Mouse (Mus musculus) liver, embryonic 11.5 days (tissue): ENCODE measurements at regions not wholly inside any gene's neighbourhood (a gene's known extent, or its start where the extent isn't known, plus 50 kb on each side); places are given as distances from the start of the nearest gene placed in this dataset.

Source experiments
- ATAC-seq: fragments of 200-750 bp; cut with Nextera tagmentation; replicated peaks from 2 replicates; pipeline ENCODE4 v1.8.0; 2017; ENCODE audit warnings: moderate number of reproducible peaks, mild to moderate bottlenecking, moderate TSS enrichment, moderate library complexity; ENCODE audit not compliant: low FRiP score
- DNase-seq: peaks from one replicate; pipeline ENCODE4 v3.0.0-alpha.2; 2017; ENCODE audit warnings: low spot score
- H3K27ac ChIP-seq: fragments of 300-500 bp; sonication (generic); 2 replicates; pipeline ENCODE4 v1.5.1; 2014; ENCODE audit warnings: mild to moderate bottlenecking, low read depth, low read length, control low read depth
- H3K27me3 ChIP-seq: fragments of 300-500 bp; sonication (generic); replicated peaks from 2 replicates; pipeline ENCODE4 v1.6.1; 2014; ENCODE audit warnings: low read length, mixed read lengths; ENCODE audit not compliant: control insufficient read depth, insufficient read depth
- H3K36me3 ChIP-seq: fragments of 300-500 bp; sonication (generic); 2 replicates; pipeline ENCODE4 v1.6.1; 2014; ENCODE audit warnings: mild to moderate bottlenecking, low read length, moderate library complexity, mixed read lengths; ENCODE audit not compliant: control insufficient read depth, insufficient read depth
- H3K4me1 ChIP-seq: fragments of 300-500 bp; sonication (generic); replicated peaks from 2 replicates; pipeline ENCODE4 v1.6.1; 2014; ENCODE audit warnings: low read length, mixed read lengths; ENCODE audit not compliant: control insufficient read depth, insufficient read depth
- H3K4me2 ChIP-seq: fragments of 300-500 bp; sonication (generic); 2 replicates; pipeline ENCODE4 v1.6.1; 2014; ENCODE audit warnings: mild to moderate bottlenecking, control low read depth, moderate library complexity
- H3K4me3 ChIP-seq: fragments of 300-500 bp; sonication (generic); 2 replicates; pipeline ENCODE4 v1.5.1; 2014; ENCODE audit warnings: low read depth, low read length, control low read depth
- H3K9ac ChIP-seq: fragments of 300-500 bp; sonication (generic); 2 replicates; pipeline ENCODE4 v1.6.1; 2014; ENCODE audit warnings: low read depth, low read length, control low read depth
- H3K9me3 ChIP-seq: fragments of 300-500 bp; sonication (generic); 2 replicates; pipeline ENCODE4 v1.6.1; 2016; ENCODE audit warnings: low read length, inconsistent platforms, mixed read lengths; ENCODE audit not compliant: control insufficient read depth
- whole genome bisulfite sequencing: fragments of 180-500 bp; shearing (Covaris S2); extraction: QIAGEN DNeasy Blood & Tissue Kit; methylation state at CpG from one replicate; pipeline ENCODE4 v1.1.7; 2014; 5-methylcytosine and 5-hydroxymethylcytosine counted together

- 65% methylated on average over 9 of the region's 9 CpGs for WGBS
- DNase-seq (no peak), ATAC-seq (no peak)
Measured at GRCm38 (mm10) chrX:11387200-11387940, 59.7 kb downstream of the H2al1j start.

GRCm38 (mm10) chrX:11388860-11389259 lies 61.2 kb downstream of the H2al1j start:
- 69% methylated on average over 9 of the region's 9 CpGs for WGBS
- DNase-seq (no peak), ATAC-seq (no peak)
- Histone ChIP-seq H3K36me3 (no peaks in the 10 kb centered on the region), H3K27me3 (peaks cover 8% of the 10 kb centered on the region), H3K4me3 (no peak overlapping the region), H3K4me2 (no peak overlapping the region), H3K4me1 (no peaks in the 10 kb centered on the region), H3K9ac (no peak overlapping the region), H3K27ac (no peak overlapping the region), H3K9me3 (no peaks in the 10 kb centered on the region)

More at GRCm38 (mm10) chrX:11387200-11387940, 59.7 kb downstream of the H2al1j start:
- peaks cover 8% of the 10 kb centered on the region for H3K27me3 ChIP-seq
- no peaks in the 10 kb centered on the region for H3K36me3 ChIP-seq
- H3K4me1 ChIP-seq = no peaks in the 10 kb centered on the region
- no peak overlapping the region for H3K9ac ChIP-seq
- no peak overlapping the region for H3K4me3 ChIP-seq
- no peak overlapping the region for H3K4me2 ChIP-seq
- H3K9me3 ChIP-seq = no peaks in the 10 kb centered on the region
- H3K27ac ChIP-seq = no peak overlapping the region

- no peak overlapping the region for H3K27ac ChIP-seq
- ATAC-seq = no peak
- no peak overlapping the region for H3K4me3 ChIP-seq
- H3K9me3 ChIP-seq = no peaks in the 10 kb centered on the region
- no peaks in the 10 kb centered on the region for H3K4me1 ChIP-seq
- no peak overlapping the region for H3K4me2 ChIP-seq
- no peaks in the 10 kb centered on the region for H3K36me3 ChIP-seq
- H3K9ac ChIP-seq = no peak overlapping the region
- whole genome bisulfite sequencing = 80% methylated on average over 3 of the region's 3 CpGs
- no peak for DNase-seq
- H3K27me3 ChIP-seq = peaks cover 10% of the 10 kb centered on the region; the same call in 1 of the 2 replicates
Measured at GRCm38 (mm10) chrX:11400406-11400805, 72.8 kb downstream of the H2al1j start.

- H3K36me3 ChIP-seq = no peaks in the 10 kb centered on the region
- H3K9me3 ChIP-seq = no peaks in the 10 kb centered on the region
- no peaks in the 10 kb centered on the region for H3K4me1 ChIP-seq
- DNase-seq = no peak
- peaks cover 15% of the 10 kb centered on the region; the same call in 1 of the 2 replicates for H3K27me3 ChIP-seq
- no peak overlapping the region for H3K27ac ChIP-seq
- ATAC-seq = no peak
- no peak overlapping the region for H3K9ac ChIP-seq
- H3K4me3 ChIP-seq = no peak overlapping the region
- 74% methylated on average over 4 of the region's 4 CpGs for WGBS
- no peak overlapping the region for H3K4me2 ChIP-seq
Measured at GRCm38 (mm10) chrX:11404369-11404768, 76.7 kb downstream of the H2al1j start.

GRCm38 (mm10) chrX:11412316-11412826 lies 84.7 kb downstream of the H2al1j start:
- H3K27ac ChIP-seq = no peak overlapping the region
- DNase-seq (no peak), ATAC-seq (no peak)
- WGBS = 62% methylated on average over 5 of the region's 5 CpGs
- peaks cover 4% of the 10 kb centered on the region for H3K4me1 ChIP-seq
- H3K9ac ChIP-seq = no peak overlapping the region
- H3K4me3 ChIP-seq = no peak overlapping the region
- H3K9me3 ChIP-seq = no peaks in the 10 kb centered on the region
- no peak overlapping the region for H3K4me2 ChIP-seq
- peaks cover 2% of the 10 kb centered on the region for H3K27me3 ChIP-seq
- no peaks in the 10 kb centered on the region for H3K36me3 ChIP-seq

- Histone ChIP-seq H3K4me2 (no peak overlapping the region), H3K9ac (no peak overlapping the region), H3K27me3 (no peaks in the 10 kb centered on the region; the same call in none of the 2 replicates), H3K9me3 (no peaks in the 10 kb centered on the region), H3K4me3 (no peak overlapping the region), H3K4me1 (peaks cover 4% of the 10 kb centered on the region), H3K36me3 (no peaks in the 10 kb centered on the region), H3K27ac (no peak overlapping the region)
- 40% methylated on average over 4 of the region's 4 CpGs for WGBS
- no peak for ATAC-seq
- no peak for DNase-seq
Measured at GRCm38 (mm10) chrX:11415662-11416061, 88.0 kb downstream of the H2al1j start.

GRCm38 (mm10) chrX:11416510-11416909 lies 88.9 kb downstream of the H2al1j start:
- DNase-seq (no peak), ATAC-seq (no peak)
- Histone ChIP-seq H3K36me3 (no peaks in the 10 kb centered on the region), H3K27me3 (no peaks in the 10 kb centered on the region; the same call in none of the 2 replicates), H3K4me3 (no peak overlapping the region), H3K9ac (no peak overlapping the region), H3K9me3 (no peaks in the 10 kb centered on the region), H3K27ac (no peak overlapping the region), H3K4me1 (peaks cover 4% of the 10 kb centered on the region), H3K4me2 (no peak overlapping the region)
- 88% methylated on average over 3 of the region's 3 CpGs for WGBS

- H3K27ac ChIP-seq = no peak overlapping the region
Measured at GRCm38 (mm10) chrX:11417861-11418260, 90.2 kb downstream of the H2al1j start.

GRCm38 (mm10) chrX:11418261-11418660 lies 90.6 kb downstream of the H2al1j start:
- Histone ChIP-seq H3K4me3 (no peak overlapping the region), H3K9me3 (no peaks in the 10 kb centered on the region), H3K27ac (no peak overlapping the region), H3K4me1 (peaks cover 4% of the 10 kb centered on the region), H3K4me2 (no peak overlapping the region), H3K36me3 (no peaks in the 10 kb centered on the region), H3K9ac (no peak overlapping the region), H3K27me3 (peaks cover 6% of the 10 kb centered on the region; the same call in 1 of the 2 replicates)
- WGBS = 89% methylated on average over 10 of the region's 10 CpGs
- ATAC-seq = no peak
- DNase-seq = no peak

More at GRCm38 (mm10) chrX:11417861-11418260, 90.2 kb downstream of the H2al1j start:
- DNase-seq (no peak), ATAC-seq (no peak)
- 62% methylated on average over 4 of the region's 4 CpGs for WGBS
- Histone ChIP-seq H3K9ac (no peak overlapping the region), H3K9me3 (no peaks in the 10 kb centered on the region), H3K36me3 (no peaks in the 10 kb centered on the region), H3K4me3 (no peak overlapping the region), H3K27me3 (peaks cover 2% of the 10 kb centered on the region; the same call in 1 of the 2 replicates), H3K4me1 (peaks cover 4% of the 10 kb centered on the region), H3K4me2 (no peak overlapping the region)
